Mouse (Mus musculus): Measurements from ENCODE around the gene Fnip2.

Fnip2 gene

GRCm38 (mm10) chr3:79415929-79416328 lies 151.7 kb downstream of the Fnip2 start:
- no peak for DNase-seq (ENCODE audit: low read depth, low spot score)

GRCm38 (mm10) chr3:79415081-79415480 lies 152.5 kb downstream of the Fnip2 start:
- DNase-seq (ENCODE audit: low read depth, low spot score): no peak

DNA sequence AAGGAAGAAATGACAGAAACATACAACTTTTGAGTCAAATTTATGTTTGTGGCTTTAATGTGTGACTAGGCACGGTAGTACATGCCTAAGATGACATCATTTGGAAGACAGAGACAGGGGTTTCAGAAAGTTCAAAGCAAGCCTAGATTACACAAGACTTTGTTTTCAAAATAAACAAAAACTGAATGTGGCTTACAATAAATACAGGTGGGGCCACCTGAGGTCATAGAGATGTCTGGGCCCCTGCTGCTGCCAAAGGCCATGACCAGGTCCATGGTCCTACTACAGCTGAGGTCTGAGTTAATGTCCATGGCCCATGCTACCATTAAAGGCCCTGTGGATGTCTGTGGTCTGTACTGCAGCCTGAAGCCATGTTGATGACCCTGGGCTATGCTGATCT lies 154.1 kb downstream of the Fnip2 start:
- DNase-seq (ENCODE audit: low read depth, low spot score): no peak

DNA sequence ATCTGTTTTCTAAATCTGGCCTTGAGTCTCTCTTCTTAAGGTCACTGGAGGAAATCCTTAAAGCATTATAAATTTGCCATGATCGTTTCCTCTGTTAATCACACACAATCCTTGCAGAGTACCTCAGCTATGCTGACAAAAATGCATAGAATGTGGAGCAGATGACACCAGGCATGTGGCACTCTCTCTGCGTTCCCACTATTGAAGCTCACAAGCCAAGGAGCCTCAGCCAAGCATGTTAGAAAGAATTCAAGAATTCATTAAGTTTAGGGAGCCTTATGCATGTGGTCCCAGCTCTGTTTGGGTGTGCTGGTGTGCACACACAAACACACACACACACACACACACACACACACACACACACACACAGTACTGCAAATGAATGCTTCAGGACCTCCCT lies 155.9 kb downstream of the Fnip2 start:
- no peak for DNase-seq (ENCODE audit: low read depth, low spot score)

- DNase-seq (ENCODE audit: low read depth, low spot score): no peak
These were observed 157.0 kb downstream of the Fnip2 start for GRCm38 (mm10) chr3:79410629-79410995.

- DNase-seq (ENCODE audit: low read depth, low spot score): no peak
These were observed 157.5 kb downstream of the Fnip2 start for GRCm38 (mm10) chr3:79409927-79410628.

DNA sequence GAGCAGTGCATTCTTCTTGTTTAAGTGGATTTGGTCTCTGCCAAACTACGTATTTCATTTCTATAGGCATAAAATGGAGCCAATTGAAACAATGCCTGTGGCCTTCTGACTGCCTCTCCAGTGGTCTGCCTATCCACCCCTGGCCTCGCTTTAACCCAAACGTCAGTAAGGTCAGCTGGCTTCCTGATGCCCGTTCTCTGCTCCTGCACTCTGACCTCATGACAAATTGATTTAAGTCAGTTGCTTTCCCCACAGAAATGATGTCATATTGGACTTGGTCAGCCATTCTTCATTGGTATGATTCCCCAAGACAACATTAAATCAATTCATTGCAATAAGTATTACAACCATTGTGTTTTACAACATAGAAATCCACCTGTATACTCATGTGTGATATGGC lies 159.1 kb downstream of the Fnip2 start:
- DNase-seq (ENCODE audit: low read depth, low spot score): no peak

Data from brain, embryonic 18.5 days (tissue).